Mouse (Mus musculus): Measurements from ENCODE around the gene Olfr107.

GRCm38 (mm10) chr17:37445180-37445579, 46.2 kb downstream of the Olfr107 start, which contains the start of gene Olfr108:
- no peak for TF ChIP-seq CTCF (IDR thresholded peaks at IDR 0.05; ENCODE audit: borderline replicate concordance, control insufficient read depth, extremely low read depth, insufficient read depth, low read length, poor library complexity)
- TF ChIP-seq POLR2A (IDR thresholded peaks at IDR 0.05; ENCODE audit: control insufficient read depth, extremely low read depth, insufficient read depth, low read length, poor library complexity), result no peak

Measured in thymus, adult 2 months (tissue).